Mouse (Mus musculus) thymus, adult 18-20 months (tissue): ENCODE results near the gene Il1r1.
"Not testable (repeated sequence)": the region's sequence is repeated elsewhere in the genome, so short reads cannot be mapped to it uniquely, and the experiment has no call there.

Source experiments
- DNase-seq, 2 experiments: peaks; one replicate each; pipeline ENCODE4 v3.0.0; 2022; ENCODE audit warnings: mixed read lengths in 2 of 2

The Il1r1 gene

DNA sequence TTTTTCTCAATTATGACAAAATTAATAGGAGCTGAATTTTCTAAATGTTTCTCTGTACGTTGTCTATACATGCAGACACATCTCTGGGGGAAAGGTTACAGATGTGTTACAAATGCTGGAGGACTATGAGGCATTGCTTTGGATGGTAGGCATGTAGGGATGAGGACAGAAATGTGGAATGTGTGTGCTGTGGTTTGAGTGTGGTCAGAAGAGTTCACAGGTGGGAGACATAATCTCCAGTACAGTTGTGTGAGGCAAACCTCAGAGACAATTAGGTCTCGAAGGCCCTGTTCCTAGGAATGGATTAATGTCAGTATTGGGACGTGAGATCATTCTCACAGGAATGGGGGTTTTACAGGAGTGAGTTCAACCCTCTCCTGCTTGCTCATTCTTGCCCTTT is 47.3 kb downstream of the Il1r1 start:
- no peak for DNase-seq

DNA sequence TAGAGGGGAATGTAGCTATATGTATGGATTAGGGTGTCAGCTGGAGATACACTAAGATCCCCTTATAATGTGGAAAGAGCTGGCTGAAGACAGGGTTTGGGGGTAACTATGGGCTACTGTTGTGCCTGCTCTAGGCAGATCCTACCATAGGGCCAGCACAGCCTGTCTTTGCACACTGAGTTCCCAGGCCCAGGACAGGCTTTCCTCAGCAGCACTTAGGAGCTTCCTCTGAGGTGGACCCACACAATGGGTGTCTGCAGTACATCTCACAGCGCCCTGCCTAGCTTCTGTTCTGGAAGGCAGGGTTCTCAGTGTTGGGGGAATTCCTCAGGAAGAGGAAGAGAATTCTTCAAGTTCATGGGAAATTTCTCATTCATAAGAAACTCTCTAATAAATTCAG is 48.6 kb downstream of the Il1r1 start:
- DNase-seq: no peak

DNA sequence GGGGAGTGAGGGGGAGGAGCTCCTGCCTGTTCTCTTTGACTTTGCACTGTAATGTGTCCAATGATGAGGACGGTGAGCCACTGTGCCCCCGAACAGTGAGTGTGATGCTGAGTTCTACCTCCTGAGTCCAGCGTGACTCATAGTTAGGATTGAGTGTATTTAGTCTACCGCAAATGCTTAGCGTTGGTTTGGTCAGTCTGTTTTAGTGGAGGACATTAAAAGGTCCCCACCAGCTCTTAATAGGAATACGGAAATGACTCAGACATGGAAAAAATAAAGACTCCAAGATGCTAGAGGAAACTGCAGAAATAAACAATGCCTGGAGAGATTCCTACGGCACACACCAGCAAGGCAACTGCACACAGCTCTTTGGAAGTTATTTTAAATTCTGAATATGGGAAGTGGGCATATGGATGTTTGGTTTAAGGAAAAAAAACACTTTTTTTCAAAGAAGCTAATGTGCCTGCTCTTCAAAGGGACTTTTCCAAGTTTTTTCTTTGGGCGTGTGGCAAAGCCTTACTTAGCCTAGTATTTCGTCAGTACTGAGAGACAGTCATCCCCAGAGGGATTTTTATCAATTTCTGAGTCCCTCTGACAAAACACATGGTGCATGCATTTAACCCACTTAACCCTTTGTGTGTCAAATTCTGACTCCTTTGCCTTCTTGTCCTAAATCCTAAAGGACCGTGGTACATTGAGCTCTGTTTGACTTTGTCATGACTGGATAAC is 50.6 kb downstream of the Il1r1 start:
- DNase-seq: no peak

DNA sequence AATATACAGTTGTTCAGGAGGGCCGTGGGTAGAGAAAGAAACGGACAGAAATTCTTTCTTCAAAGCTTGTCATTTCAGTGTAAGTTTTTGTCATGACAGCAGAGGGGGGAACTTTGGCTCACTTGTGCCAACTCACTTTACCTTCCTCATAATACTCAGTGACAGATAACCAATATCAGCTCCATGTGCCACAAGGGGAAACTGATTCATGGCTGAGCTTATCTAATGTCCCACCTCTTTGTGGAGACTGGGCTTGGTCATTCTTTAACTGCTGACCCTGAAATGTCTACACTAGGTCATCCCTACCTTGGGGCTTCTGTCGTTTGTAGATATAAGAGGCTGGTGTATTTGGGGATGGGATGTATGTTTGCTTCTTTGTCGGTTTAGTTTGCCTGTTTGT is 53.1 kb downstream of the Il1r1 start:
- no peak for DNase-seq

DNA sequence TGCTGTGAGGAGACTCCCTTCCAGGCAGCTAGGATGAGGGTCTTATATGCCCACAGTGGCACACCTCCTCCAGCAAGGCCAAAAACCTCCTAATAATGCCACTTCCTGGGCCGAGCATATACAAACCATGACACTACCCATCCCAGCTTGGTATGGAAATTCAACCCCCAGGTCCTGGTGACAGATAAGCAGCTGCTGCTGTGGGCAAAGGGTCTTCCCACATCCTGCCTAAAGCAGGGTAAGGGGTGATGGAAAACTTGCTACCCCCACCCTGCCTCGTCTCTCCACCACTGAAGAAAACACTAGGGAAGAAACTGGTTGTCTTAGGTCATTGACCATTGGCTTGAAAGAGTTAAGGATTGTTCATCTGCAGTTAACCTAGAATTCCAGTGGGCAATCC is 53.8 kb downstream of the Il1r1 start:
- no peak for DNase-seq

DNA sequence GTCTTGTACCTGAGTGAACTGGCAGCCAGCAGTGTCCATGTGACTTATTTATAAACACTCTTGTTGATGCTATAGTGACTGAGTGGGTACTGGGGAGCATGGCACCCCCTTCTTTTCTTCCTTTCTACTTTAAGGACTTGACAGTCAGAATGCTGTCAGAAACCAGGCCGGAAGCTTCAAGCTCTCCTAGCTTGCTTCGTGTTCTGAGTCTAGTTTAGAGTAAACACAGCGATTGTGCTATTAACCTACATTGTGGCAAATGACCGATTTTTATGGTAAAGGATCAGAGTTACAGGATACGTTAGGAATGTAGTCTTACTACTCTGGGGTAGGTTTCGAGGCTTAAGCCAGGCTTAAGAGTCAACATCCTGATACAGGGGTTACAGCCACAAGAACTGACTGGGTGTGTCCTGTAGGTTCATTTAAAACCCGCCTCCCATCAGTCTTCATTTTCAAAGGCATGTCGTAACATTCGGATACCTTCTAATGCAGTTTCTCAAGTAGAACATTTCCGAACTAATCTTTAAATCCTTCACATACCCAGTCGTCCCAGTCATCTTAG is 54.4 kb downstream of the Il1r1 start:
- no peak for DNase-seq

DNA sequence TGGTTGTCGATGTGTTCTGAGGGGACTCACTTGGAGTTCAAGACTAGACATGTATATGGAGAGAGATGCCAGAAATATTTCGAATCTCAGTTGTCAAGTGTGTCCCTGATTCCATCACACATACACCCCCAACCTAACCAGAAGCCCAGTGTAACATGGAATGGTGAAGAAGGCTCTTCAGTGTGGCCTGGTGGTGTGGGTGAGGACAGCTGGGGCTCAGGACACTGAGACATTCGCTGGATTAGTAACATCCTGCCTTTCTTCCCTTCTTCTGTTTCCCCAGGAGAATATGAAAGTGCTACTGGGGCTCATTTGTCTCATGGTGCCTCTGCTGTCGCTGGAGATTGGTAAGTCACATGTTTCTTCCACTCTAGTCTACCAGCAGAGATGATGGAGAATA is 57.1 kb downstream of the Il1r1 start:
- no peak for DNase-seq

DNA sequence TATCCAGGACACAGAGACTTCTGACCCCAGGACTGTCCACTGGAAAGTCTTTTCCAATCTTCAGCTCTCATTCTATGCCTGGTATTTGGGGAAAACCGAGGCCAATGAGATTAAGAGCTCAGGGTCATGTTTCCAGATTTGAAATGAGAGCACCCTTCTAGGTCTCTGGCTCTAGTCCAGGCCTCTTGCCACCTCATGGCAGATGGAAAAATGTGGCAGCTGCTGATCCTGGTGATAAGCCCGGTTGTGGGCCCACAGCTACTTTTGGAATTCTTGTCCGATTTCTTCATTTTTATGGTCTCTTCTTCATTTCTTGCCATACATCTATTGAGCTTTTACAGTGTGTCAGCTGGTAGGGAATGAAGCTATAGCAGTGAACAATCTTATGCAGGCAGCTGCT is 57.5 kb downstream of the Il1r1 start:
- no peak for DNase-seq

DNA sequence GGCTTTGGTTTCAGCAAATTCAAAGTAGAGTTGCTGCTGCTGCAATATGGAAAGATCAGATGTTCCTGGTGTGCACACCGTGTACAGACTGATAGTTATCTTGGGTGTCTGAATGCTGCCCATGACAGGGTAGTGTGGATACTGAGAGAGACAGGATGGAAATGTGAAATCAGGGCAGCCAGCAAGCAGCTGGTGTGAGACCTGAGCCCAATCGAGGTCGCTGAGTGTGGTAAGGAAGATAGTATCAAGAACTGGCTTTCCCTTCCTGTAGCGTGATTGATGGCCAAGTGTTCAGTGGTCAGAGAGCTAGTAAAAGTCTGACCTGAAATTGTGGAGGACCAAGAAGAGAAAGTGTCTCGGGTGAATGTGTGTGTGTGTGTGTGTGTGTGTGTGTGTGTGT is 59.1 kb downstream of the Il1r1 start:
- DNase-seq: no peak

DNA sequence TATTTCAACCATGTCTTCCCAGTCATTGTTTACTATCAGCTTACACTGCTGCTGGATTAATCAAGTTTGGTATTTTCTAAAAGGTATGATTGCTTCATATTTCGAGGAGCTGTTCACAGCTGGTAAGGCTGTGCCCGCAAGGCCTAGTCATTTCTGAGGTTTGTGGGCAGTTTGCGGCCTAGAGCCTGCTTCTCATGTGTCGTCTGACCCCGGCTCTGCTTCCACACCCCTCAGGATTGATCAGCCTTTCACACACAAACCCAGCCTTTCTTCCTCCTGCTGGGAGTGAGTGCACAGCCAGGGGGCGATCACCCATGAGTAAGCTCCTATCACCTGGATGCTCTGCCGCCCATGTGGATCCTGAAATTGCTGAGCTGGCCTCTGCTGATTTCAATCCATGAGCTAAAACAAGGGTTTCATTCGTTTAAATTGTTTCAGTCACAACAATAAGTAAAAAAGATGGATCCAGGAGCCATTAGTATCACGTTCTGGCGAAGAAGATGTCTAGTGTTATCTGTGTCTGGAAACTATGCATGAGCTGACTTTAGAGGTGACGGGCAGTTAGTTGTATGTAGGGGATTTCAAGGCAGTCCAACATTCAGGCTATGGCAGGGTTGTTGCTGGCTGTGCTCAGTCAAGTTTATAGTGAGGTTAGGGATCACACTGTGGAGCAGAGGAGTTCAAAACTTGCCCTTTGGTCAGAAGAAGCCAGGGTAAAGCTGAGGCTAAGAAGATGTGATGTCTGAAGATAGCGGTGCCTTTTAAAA is 65.8 kb downstream of the Il1r1 start:
- DNase-seq: no peak

DNA sequence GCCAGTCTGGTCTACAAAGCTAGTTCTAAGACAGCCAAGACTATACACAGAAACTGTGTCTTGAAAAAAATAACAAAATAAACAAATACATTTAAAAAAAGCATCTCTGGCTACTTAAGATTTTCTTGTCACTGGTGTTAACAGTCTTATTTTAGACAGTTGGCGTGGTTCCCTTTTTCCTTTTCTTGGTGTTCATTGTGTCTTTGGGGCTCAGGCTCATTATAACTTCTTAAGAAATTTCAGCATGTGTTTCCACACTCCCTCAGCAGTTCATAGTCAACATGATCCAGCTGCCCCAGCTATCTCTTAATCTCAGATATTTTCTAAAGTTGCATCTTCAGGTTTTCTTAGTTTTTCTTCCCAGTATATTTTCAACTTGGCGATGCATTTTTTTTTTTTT is 67.4 kb downstream of the Il1r1 start:
- DNase-seq: no peak

DNA sequence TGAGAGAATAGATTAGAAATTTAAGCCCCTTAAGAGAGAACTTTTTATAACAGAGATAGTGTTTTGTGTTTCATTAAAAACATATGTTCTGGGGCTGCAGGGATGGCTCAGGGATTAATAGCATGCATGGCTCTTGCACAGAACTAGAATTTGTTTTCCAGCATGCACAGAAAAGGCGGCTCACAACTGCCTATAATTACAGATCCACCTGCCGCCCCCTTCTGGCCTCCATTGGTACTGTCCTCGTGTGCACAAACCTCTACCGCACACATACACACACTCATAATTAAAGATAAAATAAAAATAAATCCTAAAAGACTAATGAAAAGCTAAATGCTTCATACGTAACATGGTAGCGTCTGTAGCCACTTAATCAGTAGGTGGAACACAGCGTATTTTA is 69.0 kb downstream of the Il1r1 start:
- DNase-seq: no peak

DNA sequence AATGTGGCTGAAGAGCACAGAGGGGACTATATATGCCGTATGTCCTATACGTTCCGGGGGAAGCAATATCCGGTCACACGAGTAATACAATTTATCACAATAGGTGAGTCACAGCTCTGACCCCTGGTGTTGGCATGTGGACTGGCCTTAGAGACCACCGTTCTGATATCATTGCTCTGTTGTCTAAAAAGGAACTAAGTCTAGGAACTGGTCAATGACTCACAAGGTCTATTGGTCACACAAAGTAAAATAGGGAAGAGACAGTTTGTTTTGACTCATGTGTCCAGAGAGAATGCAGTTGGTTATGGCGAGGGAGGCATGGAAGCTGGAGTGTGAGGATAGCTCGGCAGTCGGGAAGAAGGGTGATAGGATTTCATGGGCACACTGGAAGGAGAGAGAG is 69.9 kb downstream of the Il1r1 start:
- no peak for DNase-seq

DNA sequence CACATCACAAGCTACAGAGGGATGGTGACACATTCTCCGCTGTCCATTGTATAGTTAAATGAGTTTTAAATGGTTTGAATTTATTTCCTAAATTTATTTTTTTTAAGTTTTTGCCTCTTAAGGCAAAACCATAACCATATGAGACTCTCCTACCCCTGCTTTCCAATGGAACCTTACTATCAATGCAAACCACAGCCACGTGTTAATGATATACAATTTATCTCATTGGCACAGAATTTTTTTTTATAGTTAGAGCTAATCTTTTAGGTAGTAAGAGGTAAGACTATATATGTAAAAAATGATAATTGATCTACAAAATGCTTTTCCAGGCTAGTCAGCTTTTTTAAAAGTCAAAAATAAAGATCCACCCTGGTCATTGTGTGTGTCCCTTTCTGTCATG is 73.2 kb downstream of the Il1r1 start:
- no peak for DNase-seq

DNA sequence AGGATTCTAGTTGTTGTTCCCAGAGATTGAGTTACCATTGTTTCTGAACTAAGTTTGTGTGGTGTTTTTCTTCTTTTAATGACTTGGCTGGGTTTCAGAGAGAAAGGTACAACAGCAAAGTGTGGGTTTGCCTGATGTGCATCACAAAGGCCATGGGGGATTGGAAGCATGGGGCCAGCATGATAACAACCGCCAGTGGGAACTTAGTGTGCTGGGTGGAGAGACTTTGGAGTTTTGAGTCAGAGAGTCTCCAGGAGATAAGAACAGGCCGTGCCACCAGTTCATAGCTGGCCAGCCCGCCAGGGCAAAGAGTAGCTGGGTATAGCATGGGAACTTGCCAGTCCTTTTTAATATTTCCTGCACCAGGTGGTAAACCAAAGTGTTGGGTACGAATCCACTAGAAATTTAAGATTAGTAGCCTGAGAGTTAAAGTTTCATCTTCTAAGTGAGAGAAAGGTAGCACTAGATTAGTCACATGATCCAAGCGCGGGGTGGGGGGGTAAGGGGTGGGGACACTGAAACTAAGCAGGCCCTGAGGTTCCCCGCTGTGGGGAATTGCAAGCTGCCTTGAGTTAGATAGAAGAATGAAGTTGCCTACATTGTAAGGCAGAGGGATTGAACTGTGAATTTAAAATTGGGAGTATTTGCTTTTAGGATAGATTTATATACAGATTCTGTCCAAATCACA is 78.4 kb downstream of the Il1r1 start:
- DNase-seq: no peak

DNA sequence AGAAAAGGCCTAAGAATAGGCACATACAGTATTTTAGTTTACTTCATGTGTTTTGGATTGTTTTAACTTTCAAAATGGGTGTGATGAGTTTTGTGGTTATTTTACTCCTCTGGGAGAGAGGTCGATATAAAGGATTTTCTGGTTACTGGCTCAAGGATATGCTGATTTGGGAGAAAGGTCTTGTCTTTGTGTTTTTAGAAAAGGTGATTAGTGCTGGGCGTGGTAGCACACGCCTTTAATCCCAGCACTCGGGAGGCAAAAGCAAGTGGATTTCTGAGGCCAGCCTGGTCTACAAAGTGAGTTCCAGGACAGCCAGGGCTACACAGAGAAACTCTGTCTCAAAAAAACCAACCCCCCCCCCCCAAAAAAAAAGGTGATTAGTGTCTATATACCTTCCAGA is 79.4 kb downstream of the Il1r1 start:
- DNase-seq: not testable (repeated sequence)

DNA sequence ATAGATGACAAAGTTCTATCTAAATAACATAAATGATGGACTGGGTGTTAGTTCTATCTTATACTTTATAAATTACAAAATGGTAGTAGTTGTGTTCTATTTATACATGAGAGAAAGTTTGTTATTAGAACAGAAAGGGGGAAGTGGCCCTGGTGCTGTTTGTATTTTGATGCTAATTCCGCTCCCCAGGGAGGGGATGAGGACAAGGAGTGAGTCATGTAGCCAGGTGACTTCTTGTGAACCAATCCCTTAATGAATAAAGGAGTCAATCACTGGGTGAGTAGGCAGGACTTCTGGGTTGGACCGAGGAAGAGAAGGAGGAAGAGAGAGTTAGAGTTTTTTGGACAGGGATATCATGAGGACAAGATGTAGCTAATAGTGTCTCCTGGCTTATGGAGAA is 81.2 kb downstream of the Il1r1 start:
- no peak for DNase-seq

DNA sequence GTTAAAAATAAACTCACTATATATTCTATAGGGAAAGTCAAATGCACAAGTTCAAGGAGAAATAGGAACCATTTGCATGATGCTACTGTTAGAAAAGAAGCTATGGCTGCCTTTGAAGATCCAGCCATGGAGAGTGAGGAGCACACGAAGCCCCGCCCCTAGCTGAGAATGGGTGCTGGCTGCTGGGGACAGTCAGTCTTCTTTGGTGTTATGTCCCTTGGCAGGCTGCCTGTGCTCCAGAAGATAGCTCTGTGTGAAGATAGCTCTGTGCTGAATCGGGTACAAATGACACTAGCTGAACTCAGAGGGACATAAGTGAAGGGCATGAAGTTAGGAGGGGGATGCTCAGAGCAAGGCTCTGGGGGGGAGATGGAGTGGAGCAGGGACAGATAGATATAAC is 86.2 kb downstream of the Il1r1 start:
- DNase-seq: no peak

DNA sequence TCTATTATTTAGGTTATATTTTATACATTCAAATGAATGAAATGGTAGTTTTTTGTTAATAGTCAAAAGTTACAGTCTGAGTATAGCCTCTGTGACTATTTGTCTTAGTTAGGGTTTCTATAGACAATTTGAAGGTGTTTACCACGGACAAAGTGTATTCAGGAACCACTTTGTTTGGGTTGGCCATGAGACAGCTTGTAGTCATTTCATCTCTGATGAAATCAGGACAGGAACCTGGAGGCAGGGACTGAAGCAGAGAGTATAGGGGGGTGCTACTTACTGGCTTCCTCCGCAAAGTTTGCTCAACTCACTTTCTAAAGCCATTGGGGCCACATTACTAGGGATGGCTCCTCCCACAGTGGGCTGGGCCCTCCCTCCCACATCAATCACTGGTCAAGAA is 86.7 kb downstream of the Il1r1 start:
- no peak for DNase-seq

DNA sequence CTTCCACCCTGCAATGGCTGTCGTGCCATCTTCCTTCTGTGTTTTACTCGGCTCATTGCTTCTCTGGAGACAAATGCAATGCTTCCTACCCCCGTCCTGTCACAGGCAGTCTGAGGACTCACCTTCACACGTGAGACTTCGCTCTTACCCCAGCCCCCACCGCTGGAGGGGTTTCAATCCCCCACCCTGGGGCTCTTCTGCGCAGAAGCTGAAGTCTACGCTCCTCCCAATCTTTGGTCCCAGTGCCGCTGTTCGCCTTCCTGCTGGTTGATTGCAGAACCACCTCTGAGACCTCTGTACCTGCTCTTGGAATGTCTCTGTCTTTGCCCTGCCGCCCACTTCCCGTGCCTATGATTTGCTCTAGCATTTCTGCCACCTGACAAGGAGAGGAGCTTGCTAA is 89.1 kb downstream of the Il1r1 start:
- DNase-seq: no peak

DNA sequence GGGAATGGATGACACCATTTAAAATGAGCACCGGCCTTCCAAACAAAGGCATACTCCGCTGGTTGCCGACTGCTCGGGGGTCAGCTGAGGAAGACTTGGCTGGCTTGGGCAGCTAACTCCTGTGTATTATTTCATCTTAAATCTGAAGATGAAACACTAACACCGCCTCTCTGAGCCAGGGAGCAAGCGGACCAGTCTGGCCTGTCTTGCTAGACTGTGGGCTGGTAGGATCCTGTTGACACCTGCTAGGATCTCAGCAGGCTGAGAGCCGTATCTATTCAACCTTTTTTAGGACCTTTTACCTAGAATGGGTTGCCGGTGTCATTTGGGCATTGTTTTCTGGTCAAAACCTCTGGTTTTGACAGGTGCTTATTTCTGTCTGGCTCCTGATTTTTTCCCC is 92.8 kb downstream of the Il1r1 start:
- DNase-seq: no peak

DNA sequence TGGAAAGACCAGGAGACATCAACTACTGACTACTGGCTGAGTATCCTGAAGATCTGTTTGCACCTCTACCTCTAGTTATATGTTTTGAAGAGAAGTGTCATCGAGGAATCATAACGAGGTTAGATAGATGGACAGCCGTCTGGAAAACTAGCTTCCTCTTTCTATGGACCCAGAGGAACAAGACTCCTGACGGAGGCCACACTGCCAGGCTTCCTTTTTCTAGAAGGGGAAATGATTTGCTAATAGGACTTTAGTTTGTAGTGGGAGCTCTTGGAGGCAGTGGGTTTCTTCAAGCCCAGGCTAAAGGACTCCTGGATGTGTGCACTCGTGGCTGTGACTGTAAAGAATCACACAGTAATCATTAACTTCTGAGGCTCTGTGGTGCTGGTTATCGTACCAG is 96.9 kb downstream of the Il1r1 start:
- no peak for DNase-seq

DNA sequence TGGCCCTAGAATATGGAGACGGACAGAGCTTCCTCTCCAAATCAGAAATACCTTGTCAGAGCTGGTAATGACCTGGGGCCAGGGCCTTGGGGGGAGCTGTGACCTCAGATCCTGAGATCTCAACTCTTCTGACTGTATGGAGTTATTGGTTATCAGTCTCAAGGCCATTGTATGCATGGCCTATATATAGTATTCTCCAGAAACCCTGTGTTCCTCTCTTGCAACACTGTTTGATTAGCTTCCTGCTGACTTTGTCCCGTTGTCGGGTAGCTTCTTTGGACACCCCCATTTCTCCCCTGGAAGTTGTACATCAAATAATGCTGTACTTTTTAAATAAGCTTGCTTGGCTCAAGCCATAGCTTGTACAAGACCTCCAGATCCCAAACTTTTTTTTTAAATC is 97.7 kb downstream of the Il1r1 start:
- DNase-seq: no peak

DNA sequence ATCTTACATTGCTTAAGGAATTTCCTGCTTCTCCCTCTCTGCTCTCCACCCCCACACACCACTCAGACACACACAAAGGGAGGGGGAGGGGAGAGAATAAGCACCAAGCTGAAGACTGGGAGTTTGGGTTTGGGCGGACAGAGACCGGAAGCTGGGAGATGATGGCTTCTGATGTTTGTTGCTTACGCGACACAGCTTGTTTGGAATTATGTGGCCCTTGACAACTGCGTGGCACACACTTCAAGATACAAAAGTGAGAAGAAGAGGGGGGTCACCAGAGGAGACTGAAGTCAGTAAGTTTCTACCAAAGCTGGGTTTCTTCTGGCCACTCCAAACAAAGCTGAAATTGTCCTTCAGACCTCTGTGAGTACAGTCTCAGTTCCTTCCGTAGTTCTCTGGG is 99.6 kb downstream of the Il1r1 start, which contains the start of gene Il1rl2:
TSS of gene Il1rl2 (plus strand) at position 154 of the 400 bp plus-strand sequence.
- DNase-seq: peak; percentile 5 to 41
